Mouse (Mus musculus) cerebellum, adult (tissue): ENCODE measurements around the gene Smok3a.
"Not testable (repeated sequence)": the region's sequence is repeated elsewhere in the genome, so short reads cannot be mapped to it uniquely, and the experiment has no call there.

Experiments used
- ATAC-seq: cut with Nextera tagmentation; 2 replicates; pipeline ENCODE4 v1.9.2; 2017; ENCODE audit warnings: mild to moderate bottlenecking, moderate library complexity, mixed read lengths; ENCODE audit not compliant: insufficient number of reproducible peaks, low FRiP score, low TSS enrichment

The Smok3a gene

DNA sequence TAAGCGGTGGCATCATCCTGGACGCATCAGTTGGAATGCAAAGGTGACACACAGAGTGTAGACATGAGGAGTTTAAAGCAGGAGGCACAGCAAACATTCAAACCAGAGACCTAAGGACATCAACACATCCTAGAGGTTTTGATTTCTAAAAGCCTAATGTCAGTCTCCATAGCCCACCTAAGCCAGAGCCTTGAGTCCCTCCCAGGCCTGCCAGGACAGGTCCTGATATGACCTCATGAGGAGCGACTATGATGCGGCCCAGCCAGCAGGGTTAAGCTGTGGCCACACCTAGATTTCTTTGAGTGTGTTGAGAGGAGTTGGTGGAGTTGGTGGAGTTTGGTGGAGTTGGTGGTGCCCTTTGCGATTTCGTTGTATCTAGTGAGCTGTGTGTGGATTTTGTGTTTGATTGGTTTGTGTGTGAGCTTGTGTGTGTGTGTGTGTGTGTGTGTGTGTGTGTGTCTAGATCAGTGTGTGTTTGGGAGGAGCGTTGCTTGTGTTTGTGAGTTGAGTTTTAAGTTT is at the start of gene Smok3a, which contains the start of gene Smok3b:
Gene Smok3a, plus strand, starts transcription at position 301 of the 519 bp plus-strand sequence.
Gene Smok3b, plus strand, starts transcription at position 469 of the 519 bp plus-strand sequence.
- not testable (repeated sequence) for ATAC-seq

DNA sequence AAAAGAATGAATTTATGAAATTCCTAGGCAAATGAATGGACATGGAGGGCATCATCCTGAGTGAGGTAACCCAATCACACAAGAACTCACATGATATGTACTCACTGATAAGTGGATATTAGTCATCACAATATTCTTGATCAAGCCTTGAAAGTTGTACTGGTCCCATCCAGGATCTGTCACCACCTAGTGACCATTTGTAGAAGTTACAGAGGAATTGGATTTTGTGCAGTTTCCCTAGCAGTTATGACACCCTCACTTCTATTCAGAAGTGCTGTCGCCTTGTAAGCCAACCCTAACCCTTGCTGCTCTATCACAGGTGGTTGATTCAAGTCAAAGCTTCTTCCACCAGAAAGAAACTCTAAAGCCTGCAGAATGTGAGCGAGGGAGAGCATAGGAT is 47.9 kb upstream of the Smok3a start:
- ATAC-seq = no peak

GRCm38 (mm10) chr5:137973738-137974137 is 47.3 kb upstream of the Smok3a start:
- no peak for ATAC-seq

GRCm38 (mm10) chr5:137974724-137975123 is 46.3 kb upstream of the Smok3a start:
- ATAC-seq = no peak

DNA sequence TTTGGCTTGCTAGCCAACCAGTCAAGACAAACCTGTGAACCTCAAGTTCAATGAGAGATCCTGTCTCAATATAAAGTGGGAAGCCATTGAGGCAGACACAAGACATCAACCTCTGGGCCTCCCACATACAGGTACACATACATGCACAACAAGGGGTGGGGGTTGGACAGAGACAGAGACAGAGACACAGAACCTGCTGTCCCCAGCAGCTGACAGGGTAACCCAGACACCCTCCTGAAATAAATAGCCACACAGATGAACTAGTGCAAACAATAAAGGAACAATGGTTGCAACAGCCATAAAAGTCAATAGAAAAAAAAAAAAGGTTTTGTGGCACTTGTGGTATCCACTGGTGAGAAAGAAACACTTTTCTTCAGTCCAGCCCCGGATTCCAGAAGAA is 45.6 kb upstream of the Smok3a start:
- ATAC-seq = no peak

DNA sequence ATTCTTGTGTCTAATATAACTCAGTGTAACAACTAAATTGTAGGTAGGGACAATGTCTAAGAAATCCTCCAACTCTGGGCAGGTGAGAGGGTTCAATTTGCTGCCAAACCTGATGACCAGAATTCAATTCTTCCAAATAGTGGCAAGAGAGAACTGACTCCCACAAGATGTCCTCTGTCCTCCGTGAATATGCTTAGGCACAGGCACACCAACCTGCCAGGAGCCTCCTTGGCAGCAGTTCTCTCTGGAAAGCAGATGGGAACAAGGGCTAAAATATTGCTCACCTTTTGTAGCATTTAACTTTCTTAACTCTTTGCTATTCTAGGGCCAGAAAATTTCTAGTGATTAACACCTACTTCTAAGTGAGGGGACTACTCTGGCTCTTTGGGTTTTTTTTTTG is 43.8 kb upstream of the Smok3a start:
- ATAC-seq = no peak

- no peak for ATAC-seq
Measured at GRCm38 (mm10) chr5:137979081-137979480, 42.0 kb upstream of the Smok3a start.

DNA sequence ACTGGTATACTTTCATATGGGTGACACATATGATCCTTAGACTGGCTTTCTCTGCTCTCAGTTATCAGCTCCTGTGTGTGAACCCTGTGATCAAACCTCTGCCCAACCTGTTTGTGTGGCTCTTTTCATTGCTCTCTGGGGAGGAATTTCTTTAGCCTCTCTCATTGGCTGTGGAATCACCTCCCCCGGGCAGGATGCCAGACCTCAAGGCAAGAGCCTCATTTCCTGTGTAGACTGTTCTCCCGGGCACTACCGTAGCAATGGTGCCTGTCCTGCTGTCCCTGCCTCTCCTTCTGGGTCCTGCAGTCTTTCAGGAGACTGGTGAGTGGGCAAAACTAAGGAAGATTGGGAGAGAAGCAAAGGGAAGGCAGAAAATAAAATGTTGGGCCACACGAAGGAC is 39.8 kb upstream of the Smok3a start, which contains the start of gene Azgp1:
Gene Azgp1, plus strand, starts transcription at position 221 of the 400 bp plus-strand sequence.
- no peak for ATAC-seq

DNA sequence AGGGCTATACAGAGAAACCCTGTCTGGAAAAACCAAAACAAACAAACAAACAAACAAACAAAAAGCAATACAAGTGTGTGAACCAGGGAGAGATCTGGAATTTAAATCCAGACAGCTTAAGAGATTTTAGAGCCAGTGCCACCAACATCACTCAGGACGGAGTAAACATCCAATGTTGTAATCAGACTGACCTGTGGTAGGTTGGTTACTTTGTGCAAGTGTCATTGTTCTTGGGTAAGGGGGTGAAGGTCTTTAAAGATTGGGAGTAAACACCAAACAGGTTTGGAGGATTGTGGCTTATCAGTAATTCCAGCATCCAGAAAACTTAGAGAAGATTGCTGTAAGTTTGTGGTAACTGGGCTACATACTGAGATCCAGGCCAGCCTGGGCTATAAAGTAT is 34.7 kb upstream of the Smok3a start:
- ATAC-seq = no peak

GRCm38 (mm10) chr5:138009437-138009836 is 11.6 kb upstream of the Smok3a start:
- no peak for ATAC-seq

DNA sequence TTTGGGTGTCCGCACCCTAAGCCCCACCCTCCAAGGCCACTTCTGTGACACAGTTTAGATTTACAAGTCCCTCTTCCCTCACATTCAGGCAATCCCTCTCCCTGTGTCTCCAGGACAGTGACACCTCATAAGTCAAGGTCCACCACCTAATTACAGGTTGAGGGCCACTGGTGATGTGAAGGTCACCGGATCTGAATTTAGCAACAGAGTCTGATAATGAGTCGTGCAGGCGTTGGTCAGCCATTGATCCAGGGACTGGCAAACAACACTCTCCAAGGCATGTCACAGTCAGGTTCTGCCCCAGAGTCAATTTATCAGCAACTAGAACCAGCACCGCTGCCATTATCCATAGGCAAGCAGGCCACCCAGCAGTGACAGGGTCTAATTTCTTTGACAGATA is 8.7 kb upstream of the Smok3a start:
- ATAC-seq = no peak

DNA sequence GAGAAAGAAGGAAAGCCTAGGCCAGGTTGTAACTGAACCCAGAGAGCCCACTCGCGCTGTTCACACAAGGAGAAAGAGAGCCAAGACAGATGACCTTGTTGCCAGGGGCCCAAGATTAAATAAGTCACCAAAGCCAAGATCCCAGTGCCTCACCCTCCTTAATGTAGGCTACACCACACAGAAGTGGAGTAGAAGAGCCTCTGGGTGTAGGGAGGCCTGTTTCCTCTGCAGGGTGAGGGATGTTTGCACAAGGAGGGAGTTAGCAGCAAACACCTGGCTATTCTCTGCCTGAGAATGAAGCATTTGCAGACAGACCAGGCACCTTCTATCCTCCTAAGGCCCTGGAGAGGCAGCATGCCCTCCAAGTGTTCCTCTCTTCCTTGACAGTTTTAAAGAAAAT is 4.5 kb upstream of the Smok3a start:
- no peak for ATAC-seq

GRCm38 (mm10) chr5:138016997-138017396 is 4.1 kb upstream of the Smok3a start:
- no peak for ATAC-seq

DNA sequence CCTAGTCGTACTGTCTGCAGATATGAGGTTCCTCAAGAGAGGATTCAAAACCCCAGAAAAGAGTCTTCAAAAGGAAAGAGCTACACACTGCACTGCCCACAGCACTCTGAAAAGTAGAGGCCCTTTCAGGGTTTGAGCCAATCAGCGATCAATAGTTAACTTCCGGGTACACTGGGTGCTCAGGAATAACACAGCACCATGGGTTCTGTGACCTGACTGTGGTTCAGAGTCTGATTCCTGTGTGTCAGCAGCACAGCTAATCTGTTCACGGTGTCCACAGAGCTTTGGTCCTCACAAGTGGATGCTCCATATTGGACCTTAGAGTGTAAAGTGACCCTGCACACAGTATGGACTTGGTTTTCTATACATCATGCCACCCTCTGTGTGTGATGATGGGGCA is 1.5 kb upstream of the Smok3a start:
- not testable (repeated sequence) for ATAC-seq

- not testable (repeated sequence) for ATAC-seq
Measured at GRCm38 (mm10) chr5:138052894-138053293, 31.8 kb downstream of the Smok3a start, which contains the start of gene Smok3c. Gene Smok3c, plus strand, starts transcription at chr5:138053194.

DNA sequence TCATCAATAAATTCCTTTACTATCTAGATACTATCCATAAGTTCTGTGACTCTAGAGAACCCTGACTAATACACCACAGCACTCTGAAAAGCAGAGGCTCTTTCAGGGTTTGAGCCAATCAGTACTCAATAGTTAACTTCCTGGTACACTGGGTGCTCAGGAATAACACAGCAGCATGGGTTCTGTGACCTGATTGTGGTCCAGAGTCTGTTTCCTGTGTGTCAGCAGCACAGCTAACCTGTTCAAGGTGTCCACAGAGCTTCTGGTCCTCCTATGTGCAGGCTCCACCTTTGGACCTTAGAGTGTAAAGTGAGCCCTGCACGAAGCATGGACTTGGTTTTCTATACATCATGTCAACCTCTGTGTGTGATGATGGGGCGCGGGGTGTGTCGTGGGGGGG is 52.7 kb downstream of the Smok3a start:
- no peak for ATAC-seq

DNA sequence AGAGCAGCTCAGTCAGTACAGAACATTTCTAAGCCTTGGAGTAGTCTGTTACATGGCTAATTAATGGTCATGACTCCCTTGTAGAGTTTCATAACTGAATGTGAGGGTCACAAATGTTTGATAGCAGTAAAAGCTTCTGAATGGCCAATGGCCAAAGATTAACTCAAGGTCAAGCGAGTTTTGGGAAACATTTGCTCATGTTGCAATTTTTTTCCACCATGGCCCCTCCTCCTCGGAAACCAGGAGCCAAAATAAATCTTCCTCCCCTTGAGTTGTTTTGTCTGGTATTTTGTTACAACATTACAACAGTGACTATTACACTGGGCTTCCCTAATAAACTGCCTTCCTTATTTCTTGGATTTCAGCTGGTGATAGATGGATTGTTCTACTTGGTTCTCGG is 54.6 kb downstream of the Smok3a start:
- ATAC-seq = no peak

DNA sequence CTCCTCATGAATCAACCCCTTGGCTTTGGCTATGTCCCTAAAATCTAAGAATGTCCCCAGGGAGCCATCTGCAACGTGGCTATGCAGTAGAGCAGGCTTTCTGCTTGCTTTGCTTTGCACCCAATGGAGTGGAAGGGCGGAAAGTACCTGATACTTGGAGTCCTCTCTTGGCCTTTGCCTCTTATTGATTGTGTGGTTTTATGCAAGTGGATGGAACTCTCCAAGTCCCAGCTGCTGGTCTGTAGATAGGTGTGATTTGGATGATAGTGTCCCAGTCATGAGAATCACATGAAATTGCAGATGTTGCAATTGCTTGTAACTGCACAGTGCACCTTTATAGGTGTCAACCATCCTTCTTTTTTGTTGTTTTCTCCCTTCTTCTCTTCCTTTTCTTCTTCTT is 55.1 kb downstream of the Smok3a start:
- no peak for ATAC-seq

DNA sequence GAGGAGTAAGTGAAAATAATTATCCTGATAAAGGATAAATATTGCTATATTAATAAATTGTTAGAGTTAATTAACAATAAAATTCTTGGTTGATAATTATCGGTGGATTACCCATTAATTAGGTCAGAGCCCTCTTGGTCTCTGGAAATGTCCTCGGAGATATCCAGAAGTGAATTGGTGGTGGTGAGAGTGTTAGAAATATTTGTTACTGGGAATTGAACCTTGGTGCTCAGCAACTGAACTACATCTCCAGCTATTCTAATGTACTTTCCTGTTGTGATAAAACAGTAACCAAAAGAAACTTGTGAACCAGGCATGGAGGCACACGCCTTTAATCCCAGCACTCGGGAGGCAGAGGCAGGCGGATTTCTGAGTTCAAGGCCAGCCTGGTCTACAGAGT is 59.4 kb downstream of the Smok3a start:
- no peak for ATAC-seq

DNA sequence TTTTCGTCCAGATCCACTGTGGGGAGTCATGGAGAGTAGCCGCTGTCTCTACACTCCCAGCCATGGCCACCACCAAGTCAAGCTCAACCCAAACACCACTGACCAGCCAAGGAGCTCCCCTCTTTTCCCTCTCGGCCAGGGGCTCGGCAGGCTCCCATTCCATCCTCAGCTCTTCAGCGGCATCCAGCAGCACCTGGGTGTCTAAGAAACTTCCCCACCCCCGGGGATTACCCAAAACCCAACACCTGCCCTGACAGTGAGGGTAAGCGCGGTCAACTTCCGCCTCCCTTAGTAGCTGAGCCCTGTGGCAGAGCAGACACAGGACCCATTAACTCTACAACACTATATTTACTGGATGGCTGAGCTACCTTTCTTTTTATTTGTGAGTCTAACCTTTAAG is 60.4 kb downstream of the Smok3a start:
- no peak for ATAC-seq

DNA sequence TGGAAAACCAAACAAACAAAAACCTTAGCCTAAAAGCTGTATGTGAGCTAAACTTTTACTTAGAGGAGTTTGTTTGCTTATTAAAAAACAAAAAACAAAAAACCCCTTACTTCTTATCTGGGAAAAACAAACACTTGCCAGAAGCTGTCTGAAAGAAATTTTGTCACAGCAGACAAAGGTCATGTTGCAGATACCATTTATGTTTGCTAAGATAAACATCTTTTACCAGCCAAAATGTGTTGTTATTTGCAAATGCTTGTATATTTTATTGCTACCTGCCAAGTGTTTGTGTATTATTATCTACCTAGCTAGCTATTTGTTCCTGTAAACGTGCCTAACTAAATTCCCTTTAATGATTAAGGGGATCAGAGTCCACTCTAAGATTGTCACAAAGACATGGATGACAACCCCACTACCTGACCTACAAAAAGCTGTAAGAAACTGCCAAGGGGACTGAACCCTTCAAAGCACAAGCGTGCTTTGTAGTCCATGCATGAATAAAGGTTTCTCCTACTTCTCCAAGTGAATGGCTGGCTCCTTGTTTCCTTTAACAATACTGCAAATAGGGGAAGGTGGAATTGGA is 62.3 kb downstream of the Smok3a start:
- no peak for ATAC-seq

- no peak for ATAC-seq
Measured at GRCm38 (mm10) chr5:138083936-138084335, 62.9 kb downstream of the Smok3a start.
